Mouse (Mus musculus) forebrain, embryonic 16.5 days (tissue): ENCODE measurements around the gene Fbp2. TPM values are rescaled to one million over a fixed set of nuclear protein-coding genes. Genes with fewer than 3 reads are reported as not detected.
"Not testable (repeated sequence)": the region's sequence is repeated elsewhere in the genome, so short reads cannot be mapped to it uniquely, and the experiment has no call there.

ENCODE experiments used
- ATAC-seq: fragments of 200-750 bp; cut with Nextera tagmentation; 2 replicates; pipeline ENCODE4 v1.8.0; 2017; ENCODE audit warnings: mild to moderate bottlenecking, moderate library complexity
- H3K27ac ChIP-seq: fragments of 300-500 bp; sonication (generic); 2 replicates; pipeline ENCODE4 v1.5.1; 2014; ENCODE audit warnings: low read length, control low read depth
- H3K27me3 ChIP-seq: fragments of 300-500 bp; sonication (generic); replicated peaks from 2 replicates; pipeline ENCODE4 v1.6.1; 2014; ENCODE audit warnings: low read length; ENCODE audit not compliant: control insufficient read depth, insufficient read depth
- H3K36me3 ChIP-seq: fragments of 300-500 bp; sonication (generic); 2 replicates; pipeline ENCODE4 v1.6.1; 2014; ENCODE audit not compliant: control insufficient read depth, insufficient read depth
- H3K4me1 ChIP-seq: fragments of 300-500 bp; sonication (generic); replicated peaks from 2 replicates; pipeline ENCODE4 v1.6.1; 2014; ENCODE audit warnings: low read length; ENCODE audit not compliant: control insufficient read depth, insufficient read depth
- H3K4me2 ChIP-seq: fragments of 300-500 bp; sonication (generic); 2 replicates; pipeline ENCODE4 v1.6.1; 2014; ENCODE audit warnings: mild to moderate bottlenecking, low read length, control low read depth
- H3K4me3 ChIP-seq: fragments of 300-500 bp; sonication (generic); replicated peaks from 2 replicates; pipeline ENCODE4 v1.5.1; 2014; ENCODE audit warnings: mild to moderate bottlenecking, low read length, control low read depth
- H3K9ac ChIP-seq: fragments of 300-500 bp; sonication (generic); replicated peaks from 2 replicates; pipeline ENCODE4 v1.6.1; 2014; ENCODE audit warnings: low read depth, low read length, control low read depth
- H3K9me3 ChIP-seq: fragments of 300-500 bp; sonication (generic); 2 replicates; pipeline ENCODE4 v1.6.1; 2016; ENCODE audit warnings: low read length; ENCODE audit not compliant: control insufficient read depth
- WGBS: fragments of 180-500 bp; shearing (Covaris S2); extraction: QIAGEN DNeasy Blood & Tissue Kit; methylation state at CpG from one replicate; pipeline ENCODE4 v1.1.7; 2014; 5-methylcytosine and 5-hydroxymethylcytosine counted together
- polyA plus RNA-seq: library from polyadenylated mRNA; unstranded; fragments of >200 nt; fragmentation: Nextera tagmentation; extraction: Ambion mirVana; gene quantifications from 2 replicates; pipeline ENCODE4 v1.2.1, GENCODE M21; 2015

The Fbp2 gene
- polyA plus RNA-seq, 1 experiment from 2014 or later: 0.41 TPM

DNA sequence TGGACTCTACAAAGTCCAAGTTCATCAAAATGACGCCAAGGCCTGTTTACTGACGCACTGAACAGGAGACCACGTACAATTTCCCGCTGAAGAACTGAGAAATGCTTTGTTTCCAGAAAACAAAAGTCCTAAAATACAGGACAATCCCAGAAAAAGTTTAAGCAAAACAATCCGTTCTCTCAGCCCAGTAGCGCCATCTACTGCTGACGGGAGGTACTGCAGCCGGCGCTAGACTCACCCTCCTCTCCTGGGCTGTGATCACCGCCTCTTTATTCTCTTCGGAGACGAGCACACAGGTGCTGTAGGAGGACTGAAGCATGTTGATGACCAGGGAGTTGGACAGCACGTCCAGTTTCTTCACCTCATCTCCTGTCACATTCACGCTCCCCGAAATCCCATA is 3.6 kb downstream of the Fbp2 start:
- Histone ChIP-seq H3K36me3 (no peaks in the 10 kb centered on the region), H3K9me3 (no peaks in the 10 kb centered on the region), H3K27me3 (no peaks in the 10 kb centered on the region), H3K9ac (no peak overlapping the region), H3K27ac (no peak overlapping the region), H3K4me1 (peaks cover 8% of the 10 kb centered on the region; the same call in 1 of the 2 replicates), H3K4me2 (peak overlapping the region; percentile 29; the same call in 1 of the 2 replicates), H3K4me3 (no peak overlapping the region)
- ATAC-seq: no peak
- 10% methylated on average over 15 of the region's 15 CpGs for whole genome bisulfite sequencing

- Histone ChIP-seq H3K27ac (no peak overlapping the region), H3K4me3 (no peak overlapping the region), H3K9ac (no peak overlapping the region), H3K27me3 (no peaks in the 10 kb centered on the region), H3K4me1 (no peaks in the 10 kb centered on the region), H3K36me3 (no peaks in the 10 kb centered on the region), H3K4me2 (no peak overlapping the region), H3K9me3 (no peaks in the 10 kb centered on the region)
- ATAC-seq: no peak
- 49% methylated on average over 4 of the region's 4 CpGs for WGBS
Measured at GRCm38 (mm10) chr13:62833341-62833740, 24.9 kb downstream of the Fbp2 start.

DNA sequence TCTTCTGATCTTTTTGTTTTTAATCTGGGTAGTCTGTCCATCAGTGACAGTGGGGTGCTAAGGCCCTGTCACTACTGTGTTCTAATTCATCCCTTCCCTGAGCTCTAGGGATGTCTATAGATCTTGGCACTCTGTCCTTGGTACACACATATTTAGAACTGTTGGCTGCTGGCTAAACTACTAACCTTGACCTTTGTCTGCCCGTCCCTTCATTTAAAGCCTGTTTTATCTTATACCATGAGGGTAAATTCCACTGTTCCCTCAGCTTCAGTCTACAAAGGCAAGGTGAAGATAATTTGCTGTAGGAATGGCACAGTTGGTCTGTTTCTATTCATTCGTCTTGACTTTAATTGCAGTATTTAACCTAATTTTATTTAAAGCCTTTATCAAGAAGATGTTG is 26.0 kb downstream of the Fbp2 start:
- Histone ChIP-seq H3K9ac (no peak overlapping the region), H3K27ac (no peak overlapping the region), H3K36me3 (no peaks in the 10 kb centered on the region), H3K27me3 (no peaks in the 10 kb centered on the region), H3K9me3 (no peaks in the 10 kb centered on the region), H3K4me2 (no peak overlapping the region), H3K4me1 (no peaks in the 10 kb centered on the region), H3K4me3 (no peak overlapping the region)
- ATAC-seq: no peak
- 75% methylated on average over 2 of the region's 2 CpGs for WGBS

GRCm38 (mm10) chr13:62815705-62816104 is 42.5 kb downstream of the Fbp2 start:
- H3K4me3 ChIP-seq: not testable (repeated sequence)
- WGBS: 83% methylated on average over 3 of the region's 3 CpGs

GRCm38 (mm10) chr13:62812713-62813112 is 45.5 kb downstream of the Fbp2 start:
- H3K4me1 ChIP-seq: no peaks in the 10 kb centered on the region
- no peaks in the 10 kb centered on the region for H3K36me3 ChIP-seq
- no peak for ATAC-seq
- peak overlapping the region; percentile 57 for H3K4me2 ChIP-seq
- 14% methylated on average over 25 of the region's 32 CpGs for WGBS
- H3K27me3 ChIP-seq: no peaks in the 10 kb centered on the region
- peak overlapping the region; percentile 32 for H3K4me3 ChIP-seq
- H3K27ac ChIP-seq: no peak overlapping the region
- no peaks in the 10 kb centered on the region for H3K9me3 ChIP-seq
- no peak overlapping the region for H3K9ac ChIP-seq

More at GRCm38 (mm10) chr13:62815705-62816104, 42.5 kb downstream of the Fbp2 start:
- H3K4me1 ChIP-seq, H3K36me3 ChIP-seq, H3K4me2 ChIP-seq, ATAC-seq, H3K27ac ChIP-seq, H3K27me3 ChIP-seq, H3K9me3 ChIP-seq, H3K9ac ChIP-seq: not testable (repeated sequence)

- WGBS: 94% methylated on average over 6 of the region's 6 CpGs
Measured at GRCm38 (mm10) chr13:62807981-62808380, 50.2 kb downstream of the Fbp2 start.

More at GRCm38 (mm10) chr13:62807981-62808380, 50.2 kb downstream of the Fbp2 start:
- H3K27me3 ChIP-seq, H3K9me3 ChIP-seq, ATAC-seq, H3K9ac ChIP-seq, H3K4me3 ChIP-seq, H3K4me2 ChIP-seq, H3K4me1 ChIP-seq, H3K27ac ChIP-seq, H3K36me3 ChIP-seq: not testable (repeated sequence)

Other genes starting within 250 kb of the Fbp2 start
- gene 6720489N17Rik, start 234.2 kb downstream of the Fbp2 start, polyA plus RNA-seq: 12.0 and 13.3 TPM in 2 replicates
- 40.3 and 42.1 TPM in 2 replicates for gene Platr25, start 97.7 kb downstream of the Fbp2 start, polyA plus RNA-seq
- gene Gm5141, start 72.6 kb downstream of the Fbp2 start, polyA plus RNA-seq: 12.8 and 14.2 TPM in 2 replicates
- gene Fbp1, start 29.9 kb upstream of the Fbp2 start, polyA plus RNA-seq: 0.21 TPM in 1 of 2 replicates, not detected in the other
- 30.0 and 30.5 TPM in 2 replicates for gene 2010111I01Rik, start 106.5 kb upstream of the Fbp2 start, polyA plus RNA-seq